8 mouse cellular contexts compared by ENCODE assay signal in the genomic region with DNA sequence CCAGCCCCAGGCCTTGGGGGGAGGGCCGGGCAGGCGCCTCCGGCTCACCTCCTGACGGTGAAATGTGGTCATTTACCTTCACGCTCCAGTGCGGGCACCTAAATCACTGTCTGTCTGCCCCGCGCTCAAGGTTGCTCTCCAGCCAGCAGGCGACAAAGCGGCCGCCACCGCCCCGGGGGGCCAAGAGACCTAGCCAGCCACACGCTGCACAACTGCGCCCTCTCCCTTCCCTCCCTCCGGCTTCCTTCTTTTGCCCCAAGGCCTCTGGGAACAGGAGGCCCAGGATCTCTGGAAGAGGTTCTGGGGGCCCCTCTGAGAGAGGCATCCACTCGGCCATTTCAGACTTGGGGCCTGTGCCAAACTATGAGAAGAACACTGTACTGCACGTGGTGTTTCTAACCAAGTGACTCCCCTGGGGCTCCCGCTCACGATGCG. TPM values are rescaled to one million over a fixed set of nuclear protein-coding genes. Genes with fewer than 3 reads are reported as not detected.
A peak's percentile ranks its signal among the peaks of the same experiment; 100 is the strongest.
DNase-seq lines count a peak whose midpoint lies in the region; ATAC-seq and TF ChIP-seq lines count a peak whose summit lies in the region.

No protein-coding gene starts in this region.

- TF ChIP-seq CTCF in cerebellum, adult 2 months (IDR thresholded peaks at IDR 0.05; ENCODE audit: borderline replicate concordance, insufficient read depth, low read depth, low read length), result no peak

- no peak for TF ChIP-seq POLR2A in cerebellum, adult 2 months (IDR thresholded peaks at IDR 0.05; ENCODE audit: borderline replicate concordance, insufficient read depth, low read length)

- H3K9ac ChIP-seq in heart, embryonic 15.5 days, result peak overlapping the region; percentile 36; the same call in 1 of the 2 replicates

- no peaks in the 10 kb centered on the region for H3K27me3 ChIP-seq in cerebellum, adult 2 months (ENCODE audit: control insufficient read depth, insufficient read depth, low read length)
- peaks cover 15% of the 10 kb centered on the region for H3K27me3 ChIP-seq in heart, embryonic 15.5 days

- no peaks in the 10 kb centered on the region for H3K9me3 ChIP-seq in heart, embryonic 15.5 days (replicated peaks)

- H3K4me3 ChIP-seq in cerebellum, adult 2 months (replicated peaks; ENCODE audit: insufficient read depth, low read depth, low read length), result peak overlapping the region; percentile 40
- H3K4me3 ChIP-seq in heart, embryonic 15.5 days, result peak overlapping the region; percentile 28

- peak overlapping the region; percentile 64 for H3K4me2 ChIP-seq in heart, embryonic 15.5 days

- peak; percentile 25 for DNase-seq in Muller cell, postnatal 12 days (ENCODE audit: inconsistent ontology term)
- DNase-seq in cerebellum, adult 2 months, result peak; percentile 45 to 61
- peak; percentile 66 for DNase-seq in kidney, postnatal 14 days
- peak; percentile 38 for DNase-seq in ovary, postnatal 36 days (ENCODE audit: low spot score)
- DNase-seq in urinary bladder, adult 18-20 months (ENCODE audit: low spot score in 2 of 2), result no peak
- no peak for DNase-seq in gastrocnemius, postnatal 4 days (ENCODE audit: low spot score in 2 of 2)
- no peak for DNase-seq in left cerebral cortex, adult 9 months (ENCODE audit: low spot score in 2 of 2)

- ATAC-seq in heart, embryonic 15.5 days (replicated peaks; ENCODE audit: insufficient number of reproducible peaks, insufficient read depth, low FRiP score, low read depth), result no peak; the same call in 1 of the 2 replicates

- H3K4me1 ChIP-seq in cerebellum, adult 2 months (ENCODE audit: control insufficient read depth, insufficient read depth, low read length), result peaks cover 16% of the 10 kb centered on the region
- H3K4me1 ChIP-seq in heart, embryonic 15.5 days (replicated peaks), result peaks cover 27% of the 10 kb centered on the region

- no peaks in the 10 kb centered on the region for H3K36me3 ChIP-seq in heart, embryonic 15.5 days

- no peak overlapping the region for H3K27ac ChIP-seq in cerebellum, adult 2 months (ENCODE audit: insufficient read depth, low read length)
- peak overlapping the region; percentile 72 for H3K27ac ChIP-seq in heart, embryonic 15.5 days

- 5% methylated on average over 21 of the region's 21 CpGs for WGBS in cerebellum, adult 2 months
- WGBS in heart, embryonic 15.5 days, result 3% methylated on average over 20 of the region's 21 CpGs

RNA-seq across cellular contexts. Expression of a gene that starts 54.8 kb away (rescaled TPM):
- polyA plus RNA-seq in cerebellum, adult 2 months (2012; rRNA removed), result 16.5 and 44.6 TPM in 2 replicates
- 19.7 and 22.5 TPM in 2 replicates for polyA plus RNA-seq in heart, embryonic 15.5 days (2015; fragmentation: Nextera tagmentation; extraction: Ambion mirVana)
- total RNA-seq in gastrocnemius, postnatal 4 days (2021), result 1 to 10 TPM; 6.5 to 6.7 TPM

Comparison
In these comparisons a context has a peak if more than half of its experiments do, and no peak if none do; other contexts are left out.
1. DNase-seq: peak in Muller cell, postnatal 12 days (single experiment), cerebellum, adult 2 months (2 of 2), kidney, postnatal 14 days (single experiment) and ovary, postnatal 36 days (single experiment); none in urinary bladder, adult 18-20 months (0 of 2), gastrocnemius, postnatal 4 days (0 of 2) and left cerebral cortex, adult 9 months (0 of 2).